Mouse (Mus musculus) lung, postnatal 0 days (tissue): ENCODE results near the gene Cpm. TPM values are rescaled to one million over a fixed set of nuclear protein-coding genes. Genes with fewer than 3 reads are reported as not detected.

Experiments used
- ATAC-seq: fragments of 200-750 bp; cut with Nextera tagmentation; 2 replicates; pipeline ENCODE4 v1.8.0; 2017; ENCODE audit warnings: moderate library complexity
- DNase-seq: peaks from one replicate; pipeline ENCODE4 v3.0.0-alpha.2; 2016; ENCODE audit warnings: low spot score
- H3K27ac ChIP-seq: fragments of 300-500 bp; sonication (generic); 2 replicates; pipeline ENCODE4 v1.5.1; 2014; ENCODE audit warnings: antibody characterized with exemption, mild to moderate bottlenecking, low read length, mixed read lengths
- H3K27me3 ChIP-seq: fragments of 300-500 bp; sonication (generic); replicated peaks from 2 replicates; pipeline ENCODE4 v1.6.1; 2014; ENCODE audit warnings: low read length, mixed read lengths; ENCODE audit not compliant: insufficient read depth
- H3K36me3 ChIP-seq: fragments of 300-500 bp; sonication (generic); 2 replicates; pipeline ENCODE4 v1.6.1; 2014; ENCODE audit warnings: low read length, mixed read lengths; ENCODE audit not compliant: insufficient read depth
- H3K4me1 ChIP-seq: fragments of 300-500 bp; sonication (generic); 2 replicates; pipeline ENCODE4 v1.6.1; 2014; ENCODE audit warnings: antibody characterized with exemption, low read depth, low read length, mixed read lengths; ENCODE audit not compliant: insufficient read depth
- H3K4me2 ChIP-seq: fragments of 300-500 bp; sonication (generic); replicated peaks from 2 replicates; pipeline ENCODE4 v1.6.1; 2014; ENCODE audit warnings: low read depth, mild to moderate bottlenecking, low read length, moderate library complexity, mixed read lengths
- H3K4me3 ChIP-seq: fragments of 300-500 bp; sonication (generic); 2 replicates; pipeline ENCODE4 v1.5.1; 2014; ENCODE audit warnings: low read depth, low read length
- H3K9ac ChIP-seq: fragments of 300-500 bp; sonication (generic); replicated peaks from 2 replicates; pipeline ENCODE4 v1.6.1; 2014; ENCODE audit warnings: low read depth, mild to moderate bottlenecking
- H3K9me3 ChIP-seq: fragments of 300-500 bp; sonication (generic); 2 replicates; pipeline ENCODE4 v1.6.1; 2016; ENCODE audit warnings: low read length, mixed read lengths
- CTCF ChIP-seq: IDR thresholded peaks from 2 replicates; pipeline ENCODE4 v1.5.1; 2016; ENCODE audit warnings: antibody characterized with exemption, mild to moderate bottlenecking
- EP300 ChIP-seq: IDR thresholded peaks from 2 replicates; pipeline ENCODE4 v1.6.1; 2016; ENCODE audit warnings: antibody characterized with exemption, mild to moderate bottlenecking, control low read depth
- WGBS: fragments of 180-500 bp; shearing (Covaris S2); extraction: QIAGEN DNeasy Blood & Tissue Kit; methylation state at CpG from one replicate; pipeline ENCODE4 v1.1.7; 2014; 5-methylcytosine and 5-hydroxymethylcytosine counted together
- polyA plus RNA-seq: library from polyadenylated mRNA; unstranded; fragments of >200 nt; fragmentation: Nextera tagmentation; extraction: Ambion mirVana; gene quantifications from 2 replicates; pipeline ENCODE4 v1.2.1, GENCODE M21; 2015

Gene Cpm
- polyA plus RNA-seq, 1 experiment from 2014 or later, result 250 TPM

GRCm38 (mm10) chr10:117583155-117584061 is 45.9 kb upstream of the Cpm start:
- no peaks in the 10 kb centered on the region for H3K4me1 ChIP-seq
- no peaks in the 10 kb centered on the region for H3K9me3 ChIP-seq
- no peak overlapping the region for H3K4me2 ChIP-seq
- no peak overlapping the region for H3K27ac ChIP-seq
- no peak overlapping the region for H3K9ac ChIP-seq
- no peak for TF ChIP-seq CTCF
- TF ChIP-seq EP300, result no peak
- ATAC-seq (no peak), DNase-seq (no peak)
- H3K27me3 ChIP-seq, result no peaks in the 10 kb centered on the region
- H3K4me3 ChIP-seq, result no peak overlapping the region
- no peaks in the 10 kb centered on the region for H3K36me3 ChIP-seq
- 69% methylated on average over 14 of the region's 14 CpGs for WGBS

- H3K27me3 ChIP-seq, result no peaks in the 10 kb centered on the region
- no peak for TF ChIP-seq EP300
- no peak for TF ChIP-seq CTCF
- H3K9ac ChIP-seq, result no peak overlapping the region
- no peaks in the 10 kb centered on the region for H3K9me3 ChIP-seq
- whole genome bisulfite sequencing, result 46% methylated on average over 3 of the region's 3 CpGs
- H3K4me2 ChIP-seq, result no peak overlapping the region
- ATAC-seq, result no peak
- H3K36me3 ChIP-seq, result no peaks in the 10 kb centered on the region
- DNase-seq, result no peak
- H3K4me1 ChIP-seq, result no peaks in the 10 kb centered on the region
- no peak overlapping the region for H3K4me3 ChIP-seq
- H3K27ac ChIP-seq, result no peak overlapping the region
These were observed 45.2 kb upstream of the Cpm start for GRCm38 (mm10) chr10:117584102-117584501.

- H3K9me3 ChIP-seq, result no peaks in the 10 kb centered on the region
- no peaks in the 10 kb centered on the region for H3K4me1 ChIP-seq
- H3K27ac ChIP-seq, result no peak overlapping the region
- WGBS, result 68% methylated on average over 6 of the region's 6 CpGs
- H3K36me3 ChIP-seq, result no peaks in the 10 kb centered on the region
- TF ChIP-seq CTCF (no peak), EP300 (no peak)
- ATAC-seq, result no peak
- DNase-seq, result no peak
- no peak overlapping the region for H3K4me3 ChIP-seq
- H3K9ac ChIP-seq, result no peak overlapping the region
- no peak overlapping the region for H3K4me2 ChIP-seq
- H3K27me3 ChIP-seq, result no peaks in the 10 kb centered on the region
These were observed 44.5 kb upstream of the Cpm start for GRCm38 (mm10) chr10:117584566-117585515.

GRCm38 (mm10) chr10:117585600-117586299 is 43.5 kb upstream of the Cpm start:
- Histone ChIP-seq H3K9ac (no peak overlapping the region), H3K27me3 (no peaks in the 10 kb centered on the region)

GRCm38 (mm10) chr10:117586859-117587258 is 42.4 kb upstream of the Cpm start:
- 49% methylated on average over 11 of the region's 11 CpGs for WGBS
- H3K9me3 ChIP-seq, result no peaks in the 10 kb centered on the region
- no peaks in the 10 kb centered on the region for H3K4me1 ChIP-seq
- no peaks in the 10 kb centered on the region for H3K36me3 ChIP-seq
- no peak overlapping the region for H3K27ac ChIP-seq
- no peak overlapping the region for H3K4me2 ChIP-seq
- H3K27me3 ChIP-seq, result no peaks in the 10 kb centered on the region
- H3K9ac ChIP-seq, result no peak overlapping the region
- no peak for DNase-seq
- no peak overlapping the region for H3K4me3 ChIP-seq
- ATAC-seq, result no peak
- TF ChIP-seq EP300 (no peak), CTCF (no peak)

More at GRCm38 (mm10) chr10:117585600-117586299, 43.5 kb upstream of the Cpm start:
- Histone ChIP-seq H3K36me3 (no peaks in the 10 kb centered on the region), H3K4me2 (no peak overlapping the region), H3K9me3 (no peaks in the 10 kb centered on the region), H3K27ac (no peak overlapping the region), H3K4me3 (no peak overlapping the region), H3K4me1 (no peaks in the 10 kb centered on the region)
- DNase-seq (no peak), ATAC-seq (no peak)
- 63% methylated on average over 2 of the region's 2 CpGs for WGBS
- TF ChIP-seq CTCF (no peak), EP300 (no peak)
